Mouse (Mus musculus) liver, embryonic 15.5 days (tissue): ENCODE results near the gene Elmod3. TPM values are rescaled to one million over a fixed set of nuclear protein-coding genes. Genes with fewer than 3 reads are reported as not detected.

Experiments used
- ATAC-seq: fragments of 200-750 bp; cut with Nextera tagmentation; 2 replicates; pipeline ENCODE4 v1.8.0; 2017; ENCODE audit warnings: moderate number of reproducible peaks, mild to moderate bottlenecking, moderate library complexity; ENCODE audit not compliant: insufficient read depth
- H3K27ac ChIP-seq: fragments of 300-500 bp; sonication (generic); replicated peaks from 2 replicates; pipeline ENCODE4 v1.5.1; 2015; ENCODE audit warnings: mild to moderate bottlenecking, inconsistent platforms
- H3K27me3 ChIP-seq: fragments of 300-500 bp; sonication (generic); 2 replicates; pipeline ENCODE4 v1.6.1; 2015; ENCODE audit warnings: mild to moderate bottlenecking, inconsistent platforms
- H3K36me3 ChIP-seq: fragments of 300-500 bp; sonication (generic); replicated peaks from 2 replicates; pipeline ENCODE4 v1.6.1; 2015; ENCODE audit warnings: moderate library complexity, mild to moderate bottlenecking, inconsistent platforms
- H3K4me1 ChIP-seq: fragments of 300-500 bp; sonication (generic); replicated peaks from 2 replicates; pipeline ENCODE4 v1.6.1; 2015; ENCODE audit warnings: inconsistent platforms
- H3K4me2 ChIP-seq: fragments of 300-500 bp; sonication (generic); 2 replicates; pipeline ENCODE4 v1.6.1; 2015; ENCODE audit warnings: moderate library complexity, mild to moderate bottlenecking, inconsistent platforms
- H3K4me3 ChIP-seq: fragments of 300-500 bp; sonication (generic); replicated peaks from 2 replicates; pipeline ENCODE4 v1.5.1; 2015; ENCODE audit warnings: mild to moderate bottlenecking, inconsistent platforms
- H3K9ac ChIP-seq: fragments of 300-500 bp; sonication (generic); 2 replicates; pipeline ENCODE4 v1.6.1; 2015; ENCODE audit warnings: moderate library complexity, mild to moderate bottlenecking, inconsistent platforms
- H3K9me3 ChIP-seq: fragments of 300-500 bp; sonication (generic); replicated peaks from 2 replicates; pipeline ENCODE4 v1.6.1; 2016; ENCODE audit warnings: inconsistent platforms
- WGBS: fragments of 180-500 bp; shearing (Covaris S2); methylation state at CpG from one replicate; pipeline ENCODE4 v1.1.7; 2015; ENCODE audit warnings: mixed read lengths; ENCODE audit not compliant: insufficient replicate concordance; 5-methylcytosine and 5-hydroxymethylcytosine counted together
- polyA plus RNA-seq: library from polyadenylated mRNA; unstranded; fragments of >200 nt; fragmentation: Nextera tagmentation; extraction: Ambion mirVana; gene quantifications from 2 replicates; pipeline ENCODE4 v1.2.1, GENCODE M21; 2015

Gene Elmod3
- polyA plus RNA-seq, 1 experiment from 2014 or later, result 4.2 TPM

DNA sequence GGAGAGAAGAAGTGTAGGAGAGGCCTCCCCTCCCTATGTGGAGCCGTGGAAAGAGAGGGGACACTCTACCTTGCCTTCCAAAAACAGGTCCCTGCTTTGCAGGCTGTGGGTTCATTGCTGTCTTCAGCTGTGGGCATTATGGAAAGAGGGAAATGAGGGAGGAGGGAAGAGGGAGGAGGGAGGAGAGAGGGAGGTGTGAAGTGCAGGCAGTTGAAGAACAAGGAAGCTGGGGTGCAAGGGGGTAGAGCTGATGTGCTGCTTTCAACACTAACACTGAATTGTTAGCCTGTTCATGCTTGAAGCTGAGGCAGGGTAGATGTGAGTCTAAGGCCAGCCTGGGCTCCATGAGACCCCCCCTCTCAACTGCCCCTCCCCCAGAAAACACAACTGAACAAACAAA, 79.4 kb downstream of the Elmod3 start:
- ATAC-seq, result no peak
- Histone ChIP-seq H3K4me3 (no peak overlapping the region), H3K4me2 (no peak overlapping the region), H3K27ac (no peak overlapping the region), H3K27me3 (no peaks in the 10 kb centered on the region; the same call in 1 of the 2 replicates), H3K9ac (no peak overlapping the region), H3K36me3 (no peaks in the 10 kb centered on the region), H3K9me3 (no peaks in the 10 kb centered on the region), H3K4me1 (no peaks in the 10 kb centered on the region)
- 63% methylated on average over 1 of the region's 1 CpGs for WGBS

Other genes with a start within 250 kb of the Elmod3 start
- gene Tmem150a, start 243.0 kb downstream of the Elmod3 start, polyA plus RNA-seq, result 52.0 and 62.6 TPM in 2 replicates
- gene Rnf181, start 231.5 kb downstream of the Elmod3 start, polyA plus RNA-seq, result 82.5 and 88.5 TPM in 2 replicates
- gene Vamp5, start 217.9 kb downstream of the Elmod3 start, polyA plus RNA-seq, result 66.2 and 67.1 TPM in 2 replicates
- gene Vamp8, start 207.7 kb downstream of the Elmod3 start, polyA plus RNA-seq, result 239 and 242 TPM in 2 replicates
- 27.5 and 29.8 TPM in 2 replicates for gene Ggcx, start 184.1 kb downstream of the Elmod3 start, polyA plus RNA-seq
- 136 and 143 TPM in 2 replicates for gene Mat2a, start 158.9 kb downstream of the Elmod3 start, polyA plus RNA-seq
- gene Sh2d6, start 76.7 kb downstream of the Elmod3 start, polyA plus RNA-seq, result not detected in 2 replicates
- 20.4 and 23.8 TPM in 2 replicates for gene Capg, start 54.0 kb downstream of the Elmod3 start, polyA plus RNA-seq
- gene Retsat, start 62 bp upstream of the Elmod3 start, polyA plus RNA-seq, result 17.9 and 18.2 TPM in 2 replicates
- 13.1 and 14.9 TPM in 2 replicates for gene Tgoln1, start 18.6 kb upstream of the Elmod3 start, polyA plus RNA-seq
- 4.1 and 5.3 TPM in 2 replicates for gene Tcf7l1, start 190.8 kb upstream of the Elmod3 start, polyA plus RNA-seq